Mouse (Mus musculus) neural tube, embryonic 15.5 days (tissue): Measurements from ENCODE around the gene Shisa5. TPM values are rescaled to one million over a fixed set of nuclear protein-coding genes. Genes with fewer than 3 reads are reported as not detected.

Source experiments
- ATAC-seq: fragments of 200-750 bp; cut with Nextera tagmentation; 2 replicates; pipeline ENCODE4 v1.8.0; 2017; ENCODE audit warnings: mild to moderate bottlenecking, moderate TSS enrichment, moderate library complexity; ENCODE audit not compliant: low FRiP score
- H3K27ac ChIP-seq: fragments of 300-500 bp; sonication (generic); replicated peaks from 2 replicates; pipeline ENCODE4 v1.5.1; 2015; ENCODE audit warnings: mild to moderate bottlenecking, inconsistent platforms
- H3K27me3 ChIP-seq: fragments of 300-500 bp; sonication (generic); replicated peaks from 2 replicates; pipeline ENCODE4 v1.6.1; 2015; ENCODE audit warnings: inconsistent platforms
- H3K36me3 ChIP-seq: fragments of 300-500 bp; sonication (generic); 2 replicates; pipeline ENCODE4 v1.6.1; 2015; ENCODE audit warnings: inconsistent platforms
- H3K4me1 ChIP-seq: fragments of 300-500 bp; sonication (generic); 2 replicates; pipeline ENCODE4 v1.6.1; 2015; ENCODE audit warnings: inconsistent platforms
- H3K4me2 ChIP-seq: fragments of 300-500 bp; sonication (generic); 2 replicates; pipeline ENCODE4 v1.6.1; 2015; ENCODE audit warnings: inconsistent platforms, mild to moderate bottlenecking, moderate library complexity
- H3K4me3 ChIP-seq: fragments of 300-500 bp; sonication (generic); replicated peaks from 2 replicates; pipeline ENCODE4 v1.5.1; 2015; ENCODE audit warnings: mild to moderate bottlenecking, inconsistent platforms
- H3K9ac ChIP-seq: fragments of 300-500 bp; sonication (generic); replicated peaks from 2 replicates; pipeline ENCODE4 v1.6.1; 2015; ENCODE audit warnings: mild to moderate bottlenecking, inconsistent platforms
- H3K9me3 ChIP-seq: fragments of 300-500 bp; sonication (generic); replicated peaks from 2 replicates; pipeline ENCODE4 v1.6.1; 2016; ENCODE audit warnings: inconsistent platforms
- WGBS: fragments of 180-500 bp; shearing (Covaris S2); methylation state at CpG from one replicate; pipeline ENCODE4 v1.1.7; 2015; ENCODE audit warnings: mixed read lengths; 5-methylcytosine and 5-hydroxymethylcytosine counted together
- polyA plus RNA-seq: library from polyadenylated mRNA; unstranded; fragments of >200 nt; fragmentation: Nextera tagmentation; extraction: Ambion mirVana; gene quantifications from 2 replicates; pipeline ENCODE4 v1.2.1, GENCODE M21; 2015

The Shisa5 gene
- polyA plus RNA-seq, 1 experiment from 2014 or later: 78.4 TPM

GRCm38 (mm10) chr9:109097831-109098230 is 59.5 kb downstream of the Shisa5 start:
- no peak for ATAC-seq
- Histone ChIP-seq H3K27ac (peak overlapping the region; percentile 97), H3K4me2 (peak overlapping the region; percentile 71), H3K4me1 (peaks cover 67% of the 10 kb centered on the region), H3K27me3 (no peaks in the 10 kb centered on the region), H3K36me3 (peaks cover 10% of the 10 kb centered on the region; the same call in 1 of the 2 replicates), H3K9me3 (no peaks in the 10 kb centered on the region), H3K4me3 (peak overlapping the region; percentile 82), H3K9ac (0 out of 2 replicates have a peak overlapping the region, but pooled peaks have one; percentile 14)
- WGBS: 44% methylated on average over 5 of the region's 5 CpGs

GRCm38 (mm10) chr9:109098366-109098765 is 60.0 kb downstream of the Shisa5 start:
- H3K4me2 ChIP-seq: peak overlapping the region; percentile 71
- no peaks in the 10 kb centered on the region for H3K27me3 ChIP-seq
- peaks cover 10% of the 10 kb centered on the region; the same call in 1 of the 2 replicates for H3K36me3 ChIP-seq
- H3K9ac ChIP-seq: 0 out of 2 replicates have a peak overlapping the region, but pooled peaks have one; percentile 9
- H3K27ac ChIP-seq: peak overlapping the region; percentile 97
- ATAC-seq: no peak
- H3K4me1 ChIP-seq: peaks cover 71% of the 10 kb centered on the region
- 77% methylated on average over 8 of the region's 8 CpGs for WGBS
- no peaks in the 10 kb centered on the region for H3K9me3 ChIP-seq
- H3K4me3 ChIP-seq: peak overlapping the region; percentile 82; the same call in 1 of the 2 replicates

DNA sequence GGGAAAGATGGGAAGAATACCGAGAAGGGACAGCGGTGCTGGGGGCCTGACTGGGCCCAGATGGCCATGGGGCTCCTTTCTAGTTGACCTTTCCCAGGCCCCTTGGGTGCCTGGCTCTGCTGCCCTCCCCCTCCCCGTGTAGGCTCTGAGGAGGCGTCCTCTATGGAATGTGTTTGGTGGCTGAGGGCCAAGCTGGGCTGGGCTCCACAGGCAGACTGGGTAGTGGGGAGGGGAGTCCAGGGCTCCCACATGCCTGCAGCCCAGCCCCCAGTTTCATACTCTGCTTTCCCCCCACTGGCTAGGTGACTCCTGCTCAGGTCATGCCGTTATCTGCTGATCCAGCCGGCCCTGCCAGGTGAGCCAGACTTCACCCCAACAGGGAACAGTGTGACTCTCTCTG is 60.6 kb downstream of the Shisa5 start:
- no peak for ATAC-seq
- Histone ChIP-seq H3K4me3 (no peak overlapping the region), H3K27me3 (no peaks in the 10 kb centered on the region), H3K4me2 (peak overlapping the region; percentile 71), H3K9me3 (no peaks in the 10 kb centered on the region), H3K36me3 (peaks cover 10% of the 10 kb centered on the region; the same call in 1 of the 2 replicates), H3K9ac (peak overlapping the region; percentile 14; the same call in 1 of the 2 replicates), H3K4me1 (peaks cover 68% of the 10 kb centered on the region), H3K27ac (peak overlapping the region; percentile 97)
- 44% methylated on average over 6 of the region's 6 CpGs for WGBS

- 85% methylated on average over 20 of the region's 20 CpGs for WGBS
- Histone ChIP-seq H3K9ac (no peak overlapping the region), H3K36me3 (peaks cover 16% of the 10 kb centered on the region), H3K9me3 (no peaks in the 10 kb centered on the region), H3K4me3 (no peak overlapping the region), H3K4me2 (no peak overlapping the region), H3K27ac (no peak overlapping the region), H3K4me1 (peaks cover 73% of the 10 kb centered on the region), H3K27me3 (no peaks in the 10 kb centered on the region)
- no peak for ATAC-seq
Measured at GRCm38 (mm10) chr9:109100307-109100928, 62.1 kb downstream of the Shisa5 start.

DNA sequence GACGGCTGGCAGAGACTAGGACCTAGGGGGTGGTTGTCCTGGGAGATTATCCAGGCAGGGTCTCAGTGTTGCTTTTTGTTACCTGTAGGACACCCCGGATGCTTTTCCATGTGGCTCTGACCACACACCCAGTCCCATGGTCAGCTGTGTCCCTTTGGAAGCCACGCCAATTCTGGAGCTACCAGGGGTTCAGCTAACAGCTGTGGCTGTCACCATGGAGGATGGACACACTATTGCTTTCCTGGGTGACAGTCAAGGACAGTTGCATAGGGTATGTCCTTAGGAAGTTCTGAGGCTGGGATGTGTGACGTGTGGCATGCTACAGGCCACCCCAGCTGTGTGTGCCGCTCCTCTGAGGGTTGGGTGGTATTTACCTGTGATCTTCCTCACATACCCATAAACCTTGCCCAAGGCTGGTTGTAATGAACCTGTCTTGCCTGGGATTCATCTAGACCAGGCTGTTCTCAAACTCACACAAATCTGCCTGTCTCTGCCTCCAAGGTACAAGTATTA is 63.6 kb downstream of the Shisa5 start:
- Histone ChIP-seq H3K27ac (no peak overlapping the region), H3K9me3 (no peaks in the 10 kb centered on the region), H3K9ac (no peak overlapping the region), H3K4me3 (no peak overlapping the region), H3K36me3 (peaks cover 29% of the 10 kb centered on the region), H3K4me2 (no peak overlapping the region), H3K4me1 (peaks cover 70% of the 10 kb centered on the region), H3K27me3 (no peaks in the 10 kb centered on the region)
- 94% methylated on average over 5 of the region's 5 CpGs for WGBS
- ATAC-seq: no peak

GRCm38 (mm10) chr9:109102541-109102940 is 64.2 kb downstream of the Shisa5 start:
- H3K9me3 ChIP-seq: no peaks in the 10 kb centered on the region
- H3K4me2 ChIP-seq: no peak overlapping the region
- peaks cover 29% of the 10 kb centered on the region for H3K36me3 ChIP-seq
- no peak overlapping the region for H3K4me3 ChIP-seq
- 94% methylated on average over 3 of the region's 3 CpGs for WGBS
- H3K27me3 ChIP-seq: no peaks in the 10 kb centered on the region
- H3K4me1 ChIP-seq: peaks cover 67% of the 10 kb centered on the region
- ATAC-seq: no peak
- no peak overlapping the region for H3K9ac ChIP-seq
- no peak overlapping the region for H3K27ac ChIP-seq

GRCm38 (mm10) chr9:109103250-109103649 is 64.9 kb downstream of the Shisa5 start:
- no peak overlapping the region for H3K4me3 ChIP-seq
- no peaks in the 10 kb centered on the region for H3K9me3 ChIP-seq
- no peak overlapping the region for H3K4me2 ChIP-seq
- H3K27ac ChIP-seq: no peak overlapping the region
- peaks cover 60% of the 10 kb centered on the region for H3K4me1 ChIP-seq
- H3K36me3 ChIP-seq: peaks cover 35% of the 10 kb centered on the region
- no peaks in the 10 kb centered on the region for H3K27me3 ChIP-seq
- H3K9ac ChIP-seq: no peak overlapping the region
- WGBS: 75% methylated on average over 7 of the region's 7 CpGs
- ATAC-seq: no peak

DNA sequence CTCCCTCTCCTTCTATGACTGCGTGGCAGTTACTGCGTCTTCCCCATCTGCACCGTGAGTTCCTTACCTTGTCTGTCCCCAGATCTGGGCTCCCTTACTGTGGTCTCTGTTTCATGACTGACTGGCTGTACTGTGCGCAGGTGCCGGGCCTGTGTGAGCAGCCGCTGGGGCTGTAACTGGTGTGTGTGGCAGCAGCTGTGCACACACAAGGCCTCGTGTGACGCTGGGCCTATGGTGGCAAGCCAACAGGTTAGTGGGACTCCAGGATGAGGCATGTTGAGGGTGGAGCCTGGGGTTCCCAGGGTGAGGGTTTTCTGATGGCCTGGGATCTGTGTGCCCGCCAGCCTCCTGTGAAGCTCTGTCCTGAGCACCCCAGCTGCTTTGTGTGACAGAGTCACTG is 65.7 kb downstream of the Shisa5 start:
- Histone ChIP-seq H3K36me3 (peaks cover 44% of the 10 kb centered on the region), H3K27me3 (no peaks in the 10 kb centered on the region), H3K4me2 (no peak overlapping the region), H3K4me3 (no peak overlapping the region), H3K9me3 (no peaks in the 10 kb centered on the region), H3K9ac (no peak overlapping the region), H3K27ac (peak overlapping the region; percentile 28; the same call in 1 of the 2 replicates), H3K4me1 (peaks cover 51% of the 10 kb centered on the region)
- no peak for ATAC-seq
- WGBS: 83% methylated on average over 9 of the region's 9 CpGs

- no peak overlapping the region for H3K4me3 ChIP-seq
- H3K4me2 ChIP-seq: peak overlapping the region; percentile 19; the same call in 1 of the 2 replicates
- H3K27ac ChIP-seq: peak overlapping the region; percentile 56; the same call in 1 of the 2 replicates
- peak overlapping the region; percentile 20; the same call in 1 of the 2 replicates for H3K9ac ChIP-seq
- no peaks in the 10 kb centered on the region for H3K9me3 ChIP-seq
- ATAC-seq: 0 out of 2 replicates have a peak, but pooled peaks have one; percentile 19
- WGBS: 59% methylated on average over 12 of the region's 12 CpGs
- peaks cover 43% of the 10 kb centered on the region for H3K4me1 ChIP-seq
- H3K36me3 ChIP-seq: peaks cover 53% of the 10 kb centered on the region
- no peaks in the 10 kb centered on the region for H3K27me3 ChIP-seq
Measured at GRCm38 (mm10) chr9:109105011-109105410, 66.6 kb downstream of the Shisa5 start.

DNA sequence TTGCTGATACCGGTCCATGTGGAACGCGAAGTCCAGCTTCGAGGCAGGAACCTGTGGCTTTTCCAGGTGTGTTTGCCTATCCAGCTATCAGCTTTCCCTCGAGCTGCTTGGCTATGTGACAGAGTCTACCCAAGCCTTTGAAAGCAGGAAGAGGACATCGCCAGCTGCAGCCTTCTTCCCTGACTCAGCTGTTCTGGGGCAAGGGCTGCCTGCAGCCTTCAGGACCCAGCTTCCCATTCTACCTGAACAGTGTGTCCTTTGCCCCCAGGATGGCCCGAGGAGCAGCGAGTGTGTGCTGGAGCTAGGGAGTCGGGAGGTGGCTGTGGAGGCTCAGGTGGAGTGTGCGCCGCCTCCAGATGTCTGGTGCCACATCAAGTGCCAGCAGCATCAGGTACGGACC is 67.3 kb downstream of the Shisa5 start:
- H3K27me3 ChIP-seq: no peaks in the 10 kb centered on the region
- 94% methylated on average over 12 of the region's 12 CpGs for WGBS
- H3K36me3 ChIP-seq: peaks cover 59% of the 10 kb centered on the region
- H3K27ac ChIP-seq: peak overlapping the region; percentile 20; the same call in 1 of the 2 replicates
- no peak overlapping the region for H3K4me3 ChIP-seq
- no peak for ATAC-seq
- peaks cover 39% of the 10 kb centered on the region for H3K4me1 ChIP-seq
- no peak overlapping the region for H3K9ac ChIP-seq
- H3K9me3 ChIP-seq: no peaks in the 10 kb centered on the region
- no peak overlapping the region for H3K4me2 ChIP-seq

DNA sequence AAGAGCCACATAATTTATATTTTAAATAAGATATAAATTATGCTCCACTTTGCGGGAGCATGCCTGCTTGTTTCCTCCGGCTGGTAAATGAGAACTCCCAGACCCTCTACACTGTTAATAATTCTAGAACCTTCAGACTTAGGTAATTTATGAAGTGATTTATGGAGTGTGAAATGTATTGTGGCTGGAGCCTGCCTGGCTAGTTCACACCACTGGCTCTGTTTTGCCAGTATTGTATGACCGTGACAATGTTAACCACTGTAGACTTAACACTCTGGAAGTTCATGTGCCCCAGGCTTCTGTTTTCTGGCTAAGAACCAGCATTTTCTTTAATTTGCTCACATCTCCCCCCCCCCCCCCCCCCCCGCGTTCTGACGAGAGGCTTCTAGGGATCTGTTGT is 69.0 kb downstream of the Shisa5 start:
- no peaks in the 10 kb centered on the region for H3K9me3 ChIP-seq
- H3K4me3 ChIP-seq: no peak overlapping the region
- ATAC-seq: no peak
- H3K4me2 ChIP-seq: no peak overlapping the region
- H3K4me1 ChIP-seq: peaks cover 35% of the 10 kb centered on the region
- WGBS: 40% methylated on average over 4 of the region's 6 CpGs
- H3K36me3 ChIP-seq: peaks cover 70% of the 10 kb centered on the region
- no peak overlapping the region for H3K9ac ChIP-seq
- H3K27me3 ChIP-seq: no peaks in the 10 kb centered on the region
- no peak overlapping the region for H3K27ac ChIP-seq
